Mouse (Mus musculus): ENCODE results near the gene Serpine2. TPM values are rescaled to one million over a fixed set of nuclear protein-coding genes. Genes with fewer than 3 reads are reported as not detected.

Serpine2 gene
- polyA plus RNA-seq, 1 experiment from 2014 or later, result 54.7 TPM

GRCm38 (mm10) chr1:79802858-79803427 lies 58.0 kb downstream of the Serpine2 start:
- no peak overlapping the region for H3K4me3 ChIP-seq
- no peaks in the 10 kb centered on the region for H3K9me3 ChIP-seq (replicated peaks)
- H3K27me3 ChIP-seq (ENCODE audit: low read depth, poor library complexity, severe bottlenecking), result no peaks in the 10 kb centered on the region
- H3K36me3 ChIP-seq, result 0 out of 2 replicates have a peak, but pooled peaks cover 11% of the 10 kb centered on the region
- DNase-seq (ENCODE audit: low spot score), result no peak
- H3K27ac ChIP-seq (replicated peaks), result no peak overlapping the region
- H3K4me1 ChIP-seq, result no peaks in the 10 kb centered on the region
- WGBS, result 85% methylated on average over 11 of the region's 11 CpGs

- Histone ChIP-seq H3K9me3 (replicated peaks) (no peaks in the 10 kb centered on the region), H3K27ac (replicated peaks) (no peak overlapping the region), H3K4me3 (no peak overlapping the region), H3K4me1 (no peaks in the 10 kb centered on the region), H3K36me3 (0 out of 2 replicates have a peak, but pooled peaks cover 7% of the 10 kb centered on the region), H3K27me3 (ENCODE audit: low read depth, poor library complexity, severe bottlenecking) (no peaks in the 10 kb centered on the region)
- WGBS, result 96% methylated on average over 3 of the region's 3 CpGs
- DNase-seq (ENCODE audit: low spot score), result no peak
These were observed 63.9 kb downstream of the Serpine2 start for GRCm38 (mm10) chr1:79797084-79797483.

GRCm38 (mm10) chr1:79786267-79786927 lies 74.6 kb downstream of the Serpine2 start:
- H3K9me3 ChIP-seq (replicated peaks), result no peaks in the 10 kb centered on the region
- DNase-seq (ENCODE audit: low spot score), result no peak
- H3K27ac ChIP-seq (replicated peaks), result no peak overlapping the region
- 75% methylated on average over 7 of the region's 7 CpGs for WGBS
- no peak overlapping the region for H3K4me3 ChIP-seq
- peaks cover 22% of the 10 kb centered on the region for H3K36me3 ChIP-seq
- no peaks in the 10 kb centered on the region for H3K4me1 ChIP-seq
- no peaks in the 10 kb centered on the region for H3K27me3 ChIP-seq (ENCODE audit: low read depth, poor library complexity, severe bottlenecking)

GRCm38 (mm10) chr1:79782433-79782832 lies 78.5 kb downstream of the Serpine2 start:
- no peak for DNase-seq (ENCODE audit: low spot score)
- peaks cover 60% of the 10 kb centered on the region for H3K36me3 ChIP-seq
- H3K4me3 ChIP-seq, result no peak overlapping the region
- no peaks in the 10 kb centered on the region for H3K27me3 ChIP-seq (ENCODE audit: low read depth, poor library complexity, severe bottlenecking)
- no peak overlapping the region for H3K27ac ChIP-seq (replicated peaks)
- no peaks in the 10 kb centered on the region for H3K9me3 ChIP-seq (replicated peaks)
- 81% methylated on average over 3 of the region's 3 CpGs for WGBS
- H3K4me1 ChIP-seq, result no peaks in the 10 kb centered on the region

- WGBS, result 93% methylated on average over 11 of the region's 11 CpGs
- H3K4me1 ChIP-seq, result peaks cover 7% of the 10 kb centered on the region
- H3K36me3 ChIP-seq, result peaks cover 54% of the 10 kb centered on the region
These were observed 83.0 kb downstream of the Serpine2 start for GRCm38 (mm10) chr1:79778011-79778410.

GRCm38 (mm10) chr1:79775927-79776458 lies 85.0 kb downstream of the Serpine2 start, which contains the start of the genes Mrpl44 and Wdfy1:
Gene Mrpl44, plus strand, starts transcription at chr1:79776018.
Gene Wdfy1, minus strand, starts transcription at chr1:79776143.
- WGBS, result under 1% methylated on average over 38 of the region's 38 CpGs
- Histone ChIP-seq H3K4me1 (peaks cover 7% of the 10 kb centered on the region), H3K4me3 (peak within 1 kb of the TSS; percentile 82), H3K9me3 (replicated peaks) (no peaks in the 10 kb centered on the region), H3K27ac (replicated peaks) (peak within 1 kb of the TSS; percentile 94), H3K27me3 (ENCODE audit: low read depth, poor library complexity, severe bottlenecking) (no peaks in the 10 kb centered on the region), H3K36me3 (peaks cover 34% of the 10 kb centered on the region)
- peak; percentile 98 for DNase-seq (ENCODE audit: low spot score)

More at GRCm38 (mm10) chr1:79778011-79778410, 83.0 kb downstream of the Serpine2 start:
- no peaks in the 10 kb centered on the region for H3K9me3 ChIP-seq (replicated peaks)
- no peak for DNase-seq (ENCODE audit: low spot score)
- no peak overlapping the region for H3K27ac ChIP-seq (replicated peaks)
- no peak overlapping the region for H3K4me3 ChIP-seq
- no peaks in the 10 kb centered on the region for H3K27me3 ChIP-seq (ENCODE audit: low read depth, poor library complexity, severe bottlenecking)

- H3K27ac ChIP-seq (replicated peaks), result no peak overlapping the region
- WGBS, result 83% methylated on average over 4 of the region's 4 CpGs
- H3K36me3 ChIP-seq, result peaks cover 17% of the 10 kb centered on the region
- no peak overlapping the region for H3K4me3 ChIP-seq
- no peaks in the 10 kb centered on the region for H3K27me3 ChIP-seq (ENCODE audit: low read depth, poor library complexity, severe bottlenecking)
- H3K4me1 ChIP-seq, result peaks cover 7% of the 10 kb centered on the region
- H3K9me3 ChIP-seq (replicated peaks), result no peaks in the 10 kb centered on the region
- no peak for DNase-seq (ENCODE audit: low spot score)
These were observed 86.7 kb downstream of the Serpine2 start for GRCm38 (mm10) chr1:79774164-79774780.

GRCm38 (mm10) chr1:79768231-79768630 lies 92.7 kb downstream of the Serpine2 start:
- Histone ChIP-seq H3K27me3 (ENCODE audit: low read depth, poor library complexity, severe bottlenecking) (no peaks in the 10 kb centered on the region), H3K9me3 (replicated peaks) (no peaks in the 10 kb centered on the region), H3K4me1 (no peaks in the 10 kb centered on the region), H3K27ac (replicated peaks) (no peak overlapping the region), H3K36me3 (no peaks in the 10 kb centered on the region), H3K4me3 (no peak overlapping the region)
- WGBS, result 59% methylated on average over 1 of the region's 1 CpGs
- DNase-seq (ENCODE audit: low spot score), result no peak

- 92% methylated on average over 1 of the region's 1 CpGs for WGBS
These were observed 96.5 kb downstream of the Serpine2 start for GRCm38 (mm10) chr1:79764483-79764882.

GRCm38 (mm10) chr1:79764031-79764430 lies 96.9 kb downstream of the Serpine2 start:
- H3K9me3 ChIP-seq (replicated peaks), result no peaks in the 10 kb centered on the region
- 92% methylated on average over 2 of the region's 2 CpGs for WGBS
- peaks cover 23% of the 10 kb centered on the region for H3K4me1 ChIP-seq
- H3K27me3 ChIP-seq (ENCODE audit: low read depth, poor library complexity, severe bottlenecking), result no peaks in the 10 kb centered on the region
- no peak overlapping the region for H3K4me3 ChIP-seq
- no peak overlapping the region for H3K27ac ChIP-seq (replicated peaks)
- no peaks in the 10 kb centered on the region for H3K36me3 ChIP-seq
- no peak for DNase-seq (ENCODE audit: low spot score)

More at GRCm38 (mm10) chr1:79764483-79764882, 96.5 kb downstream of the Serpine2 start:
- Histone ChIP-seq H3K27me3 (ENCODE audit: low read depth, poor library complexity, severe bottlenecking) (no peaks in the 10 kb centered on the region), H3K9me3 (replicated peaks) (no peaks in the 10 kb centered on the region), H3K27ac (replicated peaks) (no peak overlapping the region), H3K36me3 (no peaks in the 10 kb centered on the region), H3K4me1 (peaks cover 20% of the 10 kb centered on the region), H3K4me3 (no peak overlapping the region)
- no peak for DNase-seq (ENCODE audit: low spot score)

GRCm38 (mm10) chr1:79762282-79763250 lies 98.4 kb downstream of the Serpine2 start:
- H3K4me1 ChIP-seq, result peaks cover 23% of the 10 kb centered on the region
- no peaks in the 10 kb centered on the region for H3K36me3 ChIP-seq
- 71% methylated on average over 16 of the region's 16 CpGs for WGBS
- H3K27me3 ChIP-seq (ENCODE audit: low read depth, poor library complexity, severe bottlenecking), result no peaks in the 10 kb centered on the region
- no peaks in the 10 kb centered on the region for H3K9me3 ChIP-seq (replicated peaks)
- H3K4me3 ChIP-seq, result peak overlapping the region; percentile 87
- H3K27ac ChIP-seq (replicated peaks), result peak overlapping the region; percentile 92
- DNase-seq (ENCODE audit: low spot score), result peak; percentile 13

GRCm38 (mm10) chr1:79761917-79762271 lies 99.1 kb downstream of the Serpine2 start:
- peaks cover 23% of the 10 kb centered on the region for H3K4me1 ChIP-seq
- 0% methylated on average over 6 of the region's 6 CpGs for WGBS
- DNase-seq (ENCODE audit: low spot score), result no peak
- no peaks in the 10 kb centered on the region for H3K36me3 ChIP-seq
- no peaks in the 10 kb centered on the region for H3K9me3 ChIP-seq (replicated peaks)
- peak overlapping the region; percentile 92 for H3K27ac ChIP-seq (replicated peaks)
- peak overlapping the region; percentile 87 for H3K4me3 ChIP-seq
- H3K27me3 ChIP-seq (ENCODE audit: low read depth, poor library complexity, severe bottlenecking), result no peaks in the 10 kb centered on the region

All from midbrain, embryonic 10.5 days (tissue).